Mouse (Mus musculus) layer of hippocampus, adult 18-20 months (tissue): ENCODE data around the gene Ppp1r27. TPM values are rescaled to one million over a fixed set of nuclear protein-coding genes. Genes with fewer than 3 reads are reported as not detected.

ENCODE experiments used
- DNase-seq, 2 experiments: peaks; one replicate each; pipeline ENCODE4 v3.0.0; 2022; ENCODE audit warnings: low spot score in 2 of 2
- total RNA-seq, 2 experiments: library from RNA; stranded (reverse); gene quantifications; 2 replicates each; pipeline ENCODE4 v1.2.3; 2021

The Ppp1r27 gene
- total RNA-seq, 2 experiments from 2014 or later, result not detected

GRCm38 (mm10) chr11:120548214-120548613 lies 2.7 kb downstream of the Ppp1r27 start:
- DNase-seq, result no peak

GRCm38 (mm10) chr11:120547469-120547868 lies 3.5 kb downstream of the Ppp1r27 start:
- DNase-seq, result peak in 1 of 2 experiments; percentile 15

DNA sequence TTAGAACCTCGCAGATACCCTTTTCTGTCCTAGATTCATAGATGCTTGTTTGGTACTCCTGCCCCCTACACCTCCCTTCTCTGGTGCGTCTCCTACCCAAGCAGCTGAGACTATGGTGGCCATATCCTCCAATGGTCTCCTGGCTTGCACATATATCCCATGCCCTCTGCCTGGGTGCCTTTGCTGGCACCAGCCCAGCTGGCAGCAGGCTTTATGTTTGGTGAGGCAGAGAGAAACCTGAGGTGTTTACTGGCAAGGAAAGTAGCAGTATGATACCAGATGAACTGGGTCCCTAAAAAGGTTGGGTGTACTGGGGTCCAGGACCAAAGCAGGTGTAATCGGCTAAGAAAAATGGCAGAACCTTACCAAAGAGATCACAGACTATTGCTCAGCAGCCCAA lies 5.0 kb downstream of the Ppp1r27 start:
- DNase-seq, result no peak

GRCm38 (mm10) chr11:120542376-120542775 lies 8.6 kb downstream of the Ppp1r27 start:
- DNase-seq, result no peak

DNA sequence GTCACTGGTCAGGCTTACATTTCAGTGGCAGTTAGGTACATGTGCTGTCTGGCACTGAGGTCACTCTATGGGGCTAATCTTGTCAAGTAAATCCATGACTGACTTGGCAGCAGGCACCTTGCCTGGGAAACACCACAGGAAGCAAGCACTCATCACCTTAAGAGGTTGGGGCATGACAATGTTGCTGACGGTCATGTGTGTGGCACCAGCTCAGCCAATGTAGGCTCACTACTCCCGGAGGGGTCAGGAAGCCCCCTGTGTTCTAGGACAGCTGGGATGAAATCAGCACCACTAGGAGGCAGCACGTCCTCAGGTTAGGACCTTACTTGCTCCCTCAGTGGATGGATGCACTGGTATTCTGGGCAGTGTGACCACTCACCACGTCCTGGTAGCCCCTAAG lies 9.0 kb downstream of the Ppp1r27 start:
- DNase-seq, result no peak

GRCm38 (mm10) chr11:120539285-120540014 lies 11.5 kb downstream of the Ppp1r27 start:
- DNase-seq, result no peak

DNA sequence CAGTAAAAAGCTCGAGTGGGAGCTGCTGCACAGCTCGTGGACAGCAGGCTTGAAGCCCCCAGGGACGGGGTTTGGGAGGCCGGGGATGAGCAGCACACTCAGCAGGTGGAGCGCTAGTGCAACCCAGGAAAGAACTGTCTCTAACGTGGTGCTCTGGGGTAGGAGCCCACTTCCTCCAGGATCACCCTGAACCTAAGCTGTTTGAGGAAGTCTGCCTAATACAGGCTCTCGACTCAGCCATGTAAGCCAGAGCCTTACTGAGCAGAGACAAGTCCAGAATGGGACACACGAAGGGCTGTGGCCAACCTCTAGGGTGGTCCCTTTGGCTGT lies 12.0 kb downstream of the Ppp1r27 start:
- DNase-seq, result no peak

GRCm38 (mm10) chr11:120538485-120538884 lies 12.4 kb downstream of the Ppp1r27 start:
- no peak for DNase-seq

- DNase-seq, result no peak
Observed at GRCm38 (mm10) chr11:120535804-120536203, 15.1 kb downstream of the Ppp1r27 start.

- DNase-seq, result no peak
Observed at GRCm38 (mm10) chr11:120535145-120535544, 15.8 kb downstream of the Ppp1r27 start.

GRCm38 (mm10) chr11:120534093-120534492 lies 16.8 kb downstream of the Ppp1r27 start:
- no peak for DNase-seq

DNA sequence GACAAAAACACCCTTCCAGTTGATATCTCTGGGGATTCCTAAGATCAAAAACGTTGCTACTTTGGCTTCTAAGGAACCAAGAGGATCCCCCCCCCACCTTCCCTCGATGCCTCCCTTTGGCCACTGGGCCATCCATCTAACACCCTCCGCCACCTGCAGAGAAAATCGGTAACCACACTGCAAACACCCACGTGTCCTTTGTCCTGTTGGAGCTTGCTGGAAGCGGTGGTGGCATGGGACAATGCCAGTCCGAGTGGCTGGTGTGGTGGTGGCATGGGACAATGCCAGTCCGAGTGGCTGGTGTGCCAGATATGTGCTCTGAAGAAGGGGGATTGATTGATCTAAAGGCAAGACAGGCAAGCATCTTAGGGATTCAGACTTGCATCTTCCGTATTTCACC lies 19.3 kb downstream of the Ppp1r27 start:
- no peak for DNase-seq

DNA sequence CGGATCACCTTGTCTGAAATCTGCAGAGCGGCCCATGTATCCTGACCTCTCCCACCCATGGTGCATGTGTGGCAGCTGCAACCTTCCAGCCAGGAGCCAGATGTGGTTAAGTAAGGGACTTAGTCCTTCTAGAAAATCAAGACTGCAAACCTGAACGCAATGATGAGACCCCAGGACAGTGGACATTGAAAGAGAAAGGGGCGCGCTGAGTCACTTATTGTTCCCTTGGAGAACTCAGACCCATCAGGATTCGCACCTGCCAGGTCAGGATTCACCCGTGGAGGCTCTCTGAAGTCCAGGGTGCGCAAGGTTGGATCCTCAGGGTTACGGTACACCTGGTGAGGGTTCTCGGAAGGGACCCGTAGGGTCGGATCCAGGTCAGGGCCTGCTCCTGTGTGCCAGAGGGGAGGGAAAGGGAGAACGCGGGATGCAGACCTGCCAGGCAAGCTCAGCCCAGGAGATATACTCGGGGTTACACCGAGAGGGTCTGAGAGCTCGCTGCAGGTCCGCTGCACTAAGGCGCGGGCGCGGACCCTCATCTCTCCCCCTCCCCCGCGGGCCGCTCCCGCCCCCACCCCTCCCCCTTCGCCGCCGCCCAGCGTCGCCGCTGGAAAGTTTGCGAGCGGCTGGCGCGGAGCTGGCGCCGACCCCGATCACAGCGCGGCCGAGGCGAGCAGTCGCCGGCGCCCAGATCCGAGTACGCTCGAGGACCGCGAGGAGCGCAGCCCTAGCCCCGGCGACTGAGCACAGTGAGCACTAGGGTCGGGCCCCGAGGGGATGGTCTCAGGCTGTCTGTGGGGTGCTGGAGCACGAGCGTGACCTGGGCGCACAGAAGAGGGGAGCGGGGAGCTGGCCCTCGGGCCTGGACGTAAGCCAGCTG lies 20.6 kb downstream of the Ppp1r27 start, which contains the start of gene Gcgr:
Gcgr (plus strand) TSS at position 615 of the 880 bp plus-strand sequence.
- DNase-seq, result no peak

GRCm38 (mm10) chr11:120528903-120529302 lies 22.0 kb downstream of the Ppp1r27 start:
- no peak for DNase-seq

DNA sequence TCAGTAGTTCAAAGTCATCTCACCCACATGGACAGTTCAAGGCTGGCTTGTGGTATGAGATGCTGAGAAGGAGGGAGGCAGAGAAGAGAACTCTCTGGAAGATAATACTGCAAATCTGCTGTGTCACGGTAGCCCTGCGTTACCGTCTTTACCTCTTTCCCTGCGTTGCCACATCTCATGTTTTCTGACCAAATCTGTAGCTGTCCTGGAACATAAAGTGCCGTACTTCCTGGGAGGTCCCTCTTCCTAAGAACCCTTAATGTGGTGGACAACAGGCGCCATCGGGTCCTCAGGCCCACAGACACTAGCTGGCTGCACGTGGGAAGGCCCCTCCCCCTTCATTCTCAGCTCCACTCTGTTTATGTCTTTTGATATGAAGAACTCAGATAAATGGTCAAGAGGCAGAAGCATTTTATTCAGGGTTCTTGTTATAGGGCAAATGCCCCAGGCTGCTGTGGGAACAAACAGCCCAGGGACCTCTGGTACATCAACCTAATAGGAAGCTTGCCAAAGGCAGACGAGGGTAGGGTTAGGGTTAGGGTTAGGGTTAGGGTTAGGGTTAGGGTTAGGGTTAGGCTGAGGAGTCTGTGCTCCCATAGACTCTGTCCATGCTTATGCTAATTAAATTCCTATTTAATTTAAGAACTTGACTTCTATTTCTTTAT lies 23.1 kb downstream of the Ppp1r27 start:
- DNase-seq, result no peak

DNA sequence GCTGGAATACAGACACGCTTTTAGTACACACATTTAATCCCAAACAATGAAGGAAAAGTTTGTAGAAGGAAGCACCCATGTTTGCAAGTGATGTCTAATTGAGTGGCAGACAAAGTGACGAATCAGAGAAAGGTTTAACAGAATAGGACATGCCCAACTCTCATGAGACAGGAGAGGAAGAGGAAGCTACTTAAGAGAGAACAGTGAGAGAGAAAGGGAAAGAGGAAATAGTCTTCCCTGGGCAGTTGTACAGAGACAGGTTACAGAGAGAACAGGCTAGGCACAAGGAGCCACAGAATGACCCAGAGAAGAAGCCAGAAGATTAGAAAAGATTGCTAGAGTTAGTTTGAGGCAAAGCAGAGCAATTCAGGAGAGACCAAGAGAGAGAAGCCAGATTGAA lies 25.0 kb downstream of the Ppp1r27 start:
- no peak for DNase-seq

- DNase-seq, result no peak
Observed at GRCm38 (mm10) chr11:120522581-120522980, 28.4 kb downstream of the Ppp1r27 start.

DNA sequence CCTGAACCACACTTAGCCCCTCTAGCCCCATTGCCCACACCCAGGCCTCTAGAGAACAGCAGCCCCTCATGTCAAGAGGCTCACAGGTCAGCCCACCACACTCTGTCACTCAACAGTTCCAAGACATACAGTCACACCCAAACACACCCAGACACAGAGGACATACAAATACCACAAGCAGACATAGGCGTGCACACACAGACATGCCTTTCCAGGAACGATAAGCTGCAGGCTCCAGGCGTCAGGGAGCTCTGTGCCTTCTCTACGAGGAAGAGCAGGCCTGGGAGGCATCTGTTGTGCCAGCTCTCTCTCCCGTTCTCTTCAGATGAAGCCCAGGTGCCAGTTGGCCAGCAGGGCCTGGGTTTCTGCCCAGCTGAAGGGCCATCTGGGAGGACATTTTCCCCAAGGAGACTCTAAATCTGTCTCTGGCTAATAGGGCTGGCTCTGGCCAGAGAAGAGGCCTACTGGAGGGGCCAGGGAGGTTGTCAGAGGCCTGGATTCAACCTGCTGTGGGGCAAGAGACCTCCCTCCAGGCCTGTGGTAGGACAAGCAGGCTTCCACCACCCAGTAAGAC lies 29.9 kb downstream of the Ppp1r27 start:
- DNase-seq, result no peak

DNA sequence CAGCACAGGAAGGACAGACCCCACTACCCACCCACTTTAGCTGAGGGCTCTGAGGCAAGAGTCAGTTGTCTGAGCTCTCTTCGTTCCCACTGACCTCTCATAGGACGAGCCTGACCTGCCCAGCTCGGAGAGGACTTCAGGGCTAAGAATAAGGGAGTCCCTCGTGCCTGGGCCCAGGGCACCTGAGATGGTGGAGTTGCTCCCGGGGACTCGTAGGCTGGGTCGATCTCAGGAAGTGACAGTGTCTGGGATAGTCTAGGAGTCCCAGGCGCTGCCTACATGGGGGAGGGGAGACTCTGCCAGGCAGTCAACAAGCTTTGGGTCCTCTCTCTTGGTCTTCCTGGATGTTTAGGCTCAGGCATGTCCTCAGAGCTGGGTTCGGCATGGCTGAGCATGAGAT lies 30.4 kb downstream of the Ppp1r27 start:
- no peak for DNase-seq

- no peak for DNase-seq
Observed at GRCm38 (mm10) chr11:120519738-120520137, 31.2 kb downstream of the Ppp1r27 start.

DNA sequence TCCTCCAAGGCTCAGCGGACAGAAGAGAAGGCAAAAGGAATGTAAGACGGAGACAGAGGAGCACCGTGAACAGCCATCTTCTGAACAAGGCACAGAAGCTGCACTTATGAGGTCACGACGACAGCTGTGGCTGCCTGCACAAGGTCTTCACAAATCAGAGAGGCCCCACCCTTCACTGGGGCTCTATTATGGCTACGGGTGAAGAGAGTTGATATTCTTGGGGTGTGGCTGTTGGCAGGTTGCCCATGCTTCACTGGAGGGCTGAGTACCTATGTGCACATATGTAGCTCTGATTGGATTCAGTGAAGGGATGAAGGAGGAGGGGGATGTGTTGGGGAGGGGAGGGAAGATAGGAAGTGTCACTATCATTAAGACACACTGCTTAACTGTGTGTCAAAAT lies 32.4 kb downstream of the Ppp1r27 start:
- no peak for DNase-seq

GRCm38 (mm10) chr11:120518027-120518426 lies 32.9 kb downstream of the Ppp1r27 start:
- DNase-seq, result peak; percentile 80 to 84
